Mouse (Mus musculus) gastrocnemius, adult 8-10 months (tissue): ENCODE measurements at regions not wholly inside any gene's neighbourhood (a gene's known extent, or its start where the extent isn't known, plus 50 kb on each side); places are given as distances from the start of the nearest gene placed in this dataset.
"Not testable (repeated sequence)": the region's sequence is repeated elsewhere in the genome, so short reads cannot be mapped to it uniquely, and the experiment has no call there.

Source experiments
- DNase-seq, 2 experiments: peaks; one replicate each; pipeline ENCODE4 v3.0.0; 2022; ENCODE audit warnings: low spot score in 2 of 2

DNA sequence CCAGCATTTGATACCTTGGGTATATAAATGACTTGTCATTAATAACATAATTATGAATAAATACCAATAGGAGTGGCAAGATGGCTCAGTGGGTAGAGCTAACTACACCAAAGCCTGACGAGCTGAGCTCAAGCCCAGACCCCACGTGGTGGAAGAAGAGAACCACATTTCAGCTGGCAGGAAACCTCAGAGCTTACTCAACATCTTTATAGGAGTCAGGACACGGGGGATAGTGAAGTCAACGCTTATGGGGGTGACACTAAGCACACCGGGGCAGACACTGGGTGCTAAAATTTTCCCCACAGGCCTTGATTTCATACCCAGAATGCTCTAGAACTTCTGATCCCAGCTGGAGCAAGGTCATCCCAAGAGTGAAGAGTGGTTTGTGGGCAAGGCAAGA is 259.3 kb downstream of the Setd4 start:
- no peak for DNase-seq

DNA sequence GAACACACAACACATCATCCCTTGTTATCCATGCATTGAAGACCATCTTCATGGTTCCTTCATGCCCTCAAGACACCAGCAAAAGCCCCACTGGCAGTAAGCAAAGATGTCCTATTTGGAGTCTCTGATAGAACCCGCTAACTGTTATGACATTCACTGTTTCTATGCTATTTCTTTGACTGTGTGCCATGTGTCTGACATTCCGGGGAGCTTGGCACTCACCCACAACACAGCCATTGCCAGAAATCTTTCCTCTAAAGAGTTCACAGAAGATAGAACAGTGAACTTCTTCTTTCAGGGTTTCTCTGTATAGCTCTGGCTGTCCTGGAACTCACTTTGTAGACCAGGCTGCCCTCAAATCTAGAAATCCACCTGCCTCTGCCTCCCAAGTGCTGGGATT is 261.2 kb downstream of the Setd4 start:
- DNase-seq: no peak

- DNase-seq: no peak
Observed at GRCm38 (mm10) chr16:93341791-93342190, 262.1 kb downstream of the Setd4 start.

- no peak for DNase-seq
Observed at GRCm38 (mm10) chr16:93338806-93339205, 265.1 kb downstream of the Setd4 start.

DNA sequence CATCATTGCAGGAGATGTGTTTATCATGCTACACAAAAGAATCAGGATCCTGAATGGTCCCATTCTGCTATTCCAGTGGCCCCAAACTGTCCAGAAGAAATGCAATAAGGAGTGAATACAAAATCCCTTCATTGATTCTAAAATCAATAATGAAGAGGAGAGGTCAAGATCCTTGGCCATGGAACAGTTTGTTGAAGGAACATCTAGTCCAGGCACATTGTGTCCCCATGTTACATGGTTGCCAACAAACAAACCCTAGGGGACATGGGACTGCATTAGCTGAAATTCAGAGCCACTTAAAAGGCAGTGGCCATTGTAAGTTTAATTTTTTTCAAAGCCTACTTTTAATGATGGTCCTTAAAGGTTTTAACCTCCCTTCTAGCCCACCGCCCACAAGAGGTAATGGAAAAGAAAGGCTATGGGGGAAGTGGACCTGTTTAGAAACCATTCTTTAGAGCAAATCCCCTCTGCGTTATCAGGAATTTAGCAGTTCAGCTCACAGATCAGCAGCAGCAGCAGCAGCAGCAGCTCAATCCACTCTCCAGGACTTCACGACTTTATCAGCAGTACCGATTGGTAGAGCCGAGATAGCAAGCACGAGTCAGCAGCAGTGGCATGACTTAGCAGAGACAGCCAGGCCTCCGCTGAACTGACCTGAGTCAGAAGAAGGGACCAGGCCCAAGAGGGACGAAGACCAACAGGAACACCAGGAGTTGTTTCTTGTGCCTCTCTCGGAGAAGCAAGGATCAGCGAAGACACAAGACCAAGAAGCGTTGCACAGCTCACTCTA is 268.3 kb downstream of the Setd4 start:
- DNase-seq: no peak

GRCm38 (mm10) chr16:93333654-93334053 is 270.2 kb downstream of the Setd4 start:
- DNase-seq: no peak

DNA sequence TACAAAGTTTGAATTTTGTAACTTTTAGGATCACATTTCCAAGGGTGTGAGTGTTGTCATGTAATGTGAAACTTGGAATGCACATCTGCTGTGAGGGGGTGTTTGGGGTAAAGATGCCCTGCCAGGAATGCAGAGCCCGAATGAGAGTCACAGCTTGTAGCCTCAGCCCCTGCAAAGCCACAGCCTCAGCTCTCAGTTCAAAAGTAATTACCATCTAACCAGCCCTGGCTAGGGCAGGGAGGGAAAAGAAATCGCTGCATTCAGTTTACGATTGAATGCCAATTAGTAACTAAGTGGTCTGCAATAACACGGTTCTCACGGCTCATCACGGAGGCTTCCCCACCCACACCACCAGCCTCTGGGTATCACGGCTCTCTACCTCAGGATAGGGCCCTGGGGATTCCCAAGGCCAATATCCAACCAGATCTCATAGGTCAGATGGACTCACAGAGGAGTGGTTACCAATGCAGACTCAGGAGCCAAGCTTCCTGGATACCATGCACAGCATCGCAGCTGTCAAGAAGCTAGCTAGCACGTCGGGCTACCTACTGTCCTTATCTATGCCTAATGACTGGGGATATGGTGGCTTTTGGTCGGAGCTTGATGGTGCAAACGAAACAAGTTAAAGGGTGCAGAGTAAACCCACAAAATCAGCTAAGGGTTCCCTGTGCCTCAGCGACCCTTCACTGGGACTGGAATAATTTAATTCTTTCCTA is 275.0 kb downstream of the Setd4 start:
- no peak for DNase-seq

GRCm38 (mm10) chr16:93324911-93325310 is 279.0 kb downstream of the Setd4 start:
- DNase-seq: no peak

DNA sequence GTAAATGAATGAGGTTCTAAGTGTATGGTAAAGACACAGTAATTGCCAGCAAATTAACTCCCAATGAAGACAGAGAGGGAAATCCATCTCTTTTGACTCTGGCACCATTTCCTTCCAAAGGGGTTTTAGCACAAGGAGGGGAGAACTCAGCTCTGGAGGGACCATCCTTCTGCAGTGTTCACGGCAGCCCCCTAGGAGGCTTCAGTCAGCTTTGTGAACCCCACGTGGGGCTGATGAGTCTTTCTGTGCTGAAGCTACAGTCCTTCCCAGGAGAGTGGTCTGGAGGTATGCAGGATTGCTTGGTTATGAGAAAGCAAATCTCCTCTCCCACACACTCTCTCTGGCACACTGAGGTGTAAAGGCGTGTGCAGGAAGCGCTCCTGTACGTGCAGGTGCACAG is 280.7 kb downstream of the Setd4 start:
- no peak for DNase-seq

DNA sequence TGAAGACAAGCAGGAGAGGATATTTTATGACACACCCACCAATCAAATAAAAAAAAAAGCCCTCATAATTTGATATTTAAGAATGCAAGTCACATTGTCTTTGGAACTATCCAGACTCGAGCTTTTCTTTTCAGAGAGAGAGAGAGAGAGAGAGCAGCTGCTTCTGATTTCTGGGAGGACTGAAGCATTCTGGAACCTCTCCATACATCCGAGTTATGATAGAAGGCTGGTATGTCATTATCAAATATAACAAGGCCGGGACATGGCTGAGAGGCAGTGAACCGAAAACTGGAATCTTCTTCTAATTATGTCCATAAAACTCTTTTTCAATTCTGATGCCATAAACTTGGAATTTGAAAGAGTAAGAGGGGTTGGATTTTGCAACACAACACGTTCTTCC is 284.3 kb downstream of the Setd4 start:
- no peak for DNase-seq

DNA sequence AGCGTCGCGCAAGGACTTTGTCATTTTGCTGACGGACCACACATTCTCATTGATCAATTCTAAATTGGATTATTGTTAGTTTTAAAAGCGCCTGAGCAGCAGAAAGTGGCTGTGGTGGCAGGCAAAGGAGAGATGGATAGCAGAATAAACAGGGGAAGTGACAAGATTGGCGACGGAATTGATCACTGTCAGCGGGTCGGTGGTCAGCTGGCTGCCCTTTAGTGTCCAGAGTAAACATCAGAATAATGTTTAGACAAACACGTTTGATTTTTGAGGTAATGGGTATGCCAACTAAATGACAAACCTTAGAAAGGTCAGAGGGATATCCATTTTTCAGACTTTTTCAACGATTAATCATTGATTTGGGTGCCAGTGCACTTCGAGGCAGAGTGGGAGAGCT is 292.2 kb downstream of the Setd4 start:
- no peak for DNase-seq

DNA sequence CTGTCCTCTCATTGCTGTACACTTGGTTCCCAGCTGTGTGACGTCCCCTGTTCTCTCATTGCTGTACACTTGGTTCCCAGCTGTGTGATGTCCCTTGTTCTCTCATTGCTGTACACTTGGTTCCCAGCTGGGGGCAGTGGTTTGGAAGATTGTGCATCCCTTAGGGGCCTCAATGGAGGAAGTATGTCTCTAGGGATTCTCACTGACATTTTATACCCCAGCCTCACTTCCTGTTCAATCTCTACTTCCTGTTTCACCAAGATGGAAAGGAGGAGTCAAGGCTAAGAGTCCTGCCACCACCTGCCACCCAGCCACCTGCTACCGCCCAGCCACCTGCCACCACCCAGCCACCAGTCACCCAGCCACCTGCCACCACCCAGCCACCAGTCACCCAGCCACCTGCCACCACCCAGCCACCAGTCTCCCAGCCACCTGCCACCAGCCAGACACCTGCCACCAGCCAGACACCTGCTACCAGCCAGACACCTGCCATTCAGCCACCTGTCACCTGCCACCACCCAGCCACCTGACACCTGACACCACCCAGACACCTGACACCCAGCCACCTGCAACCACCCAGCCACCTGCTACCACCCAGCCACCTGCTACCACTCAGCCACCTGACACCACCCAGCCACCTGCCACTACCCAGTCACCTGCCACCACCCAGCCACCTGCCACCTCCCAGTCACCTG is 295.1 kb downstream of the Setd4 start:
- DNase-seq: no peak

DNA sequence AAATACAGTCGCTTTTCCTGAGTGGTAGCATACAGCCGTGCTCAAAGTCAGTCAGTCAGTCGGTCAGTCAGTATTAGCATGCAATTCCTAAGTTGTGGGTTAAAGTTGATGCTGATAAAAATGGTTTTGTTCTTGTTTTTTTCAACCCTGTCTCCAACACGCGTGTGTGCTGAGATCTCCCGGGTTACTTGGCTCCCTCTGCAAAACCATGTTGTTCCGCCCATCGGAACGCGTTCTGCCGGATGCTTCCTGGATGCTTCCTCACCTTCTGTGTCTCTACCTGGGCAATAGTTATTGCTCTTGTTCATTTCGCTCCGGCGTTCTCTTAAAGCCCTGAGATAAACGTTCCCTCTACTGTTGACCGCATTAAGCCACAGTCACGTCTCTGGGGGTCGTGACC is 296.9 kb downstream of the Setd4 start:
- no peak for DNase-seq

DNA sequence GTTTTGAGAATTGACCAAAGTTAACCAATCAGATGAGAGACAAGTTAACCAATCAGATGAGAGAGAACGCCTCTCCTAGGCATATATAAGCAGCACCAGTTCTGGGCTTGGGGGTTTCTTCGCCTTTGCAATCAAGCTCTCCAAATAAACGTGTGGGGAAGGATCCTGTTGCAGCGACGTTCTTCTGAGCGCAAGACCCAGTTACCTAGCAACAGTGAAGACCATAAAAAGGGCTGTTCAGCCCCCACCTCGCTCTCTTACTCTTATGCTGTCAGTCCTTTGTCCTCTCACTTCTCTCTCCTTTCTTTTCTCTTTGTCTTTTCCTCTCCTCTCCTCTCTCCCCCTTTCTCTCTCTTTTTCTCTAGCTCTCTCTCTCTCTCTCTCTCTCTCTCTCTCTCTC is 297.7 kb downstream of the Setd4 start:
- DNase-seq: not testable (repeated sequence)

- no peak for DNase-seq
Observed at GRCm38 (mm10) chr16:93294430-93294829, 309.4 kb downstream of the Setd4 start.

DNA sequence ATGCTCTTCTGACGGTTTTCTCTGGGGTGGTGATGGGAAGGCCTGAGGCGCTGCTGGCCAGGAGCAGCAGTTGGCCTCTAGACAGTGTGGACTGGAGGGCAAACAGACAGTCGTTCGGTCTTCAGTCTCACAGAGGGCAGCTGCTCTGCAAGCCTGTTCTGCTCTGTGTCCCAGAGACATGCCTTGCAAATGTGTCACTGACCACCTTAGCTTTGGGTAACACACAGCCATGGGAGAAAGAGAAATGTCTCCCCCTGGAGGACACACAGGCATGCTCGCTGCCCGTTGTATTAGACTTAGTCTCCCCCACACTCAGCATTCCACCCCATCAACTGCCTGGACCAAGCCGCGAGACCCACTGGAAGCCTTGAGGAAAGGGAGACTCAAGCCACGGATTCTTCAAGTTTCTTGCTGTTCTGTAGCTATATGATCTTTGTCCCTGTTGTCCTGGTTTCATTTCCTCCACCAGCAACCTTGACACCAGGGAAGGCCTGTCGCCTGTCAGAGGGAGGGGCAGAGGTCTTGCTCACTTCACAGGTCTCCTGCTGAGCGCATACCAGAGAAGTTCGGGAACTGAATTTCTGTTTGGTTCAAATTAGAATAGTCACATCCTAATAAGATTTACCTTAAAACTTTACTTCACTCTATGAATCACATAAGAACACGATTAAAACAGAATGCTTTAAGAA is 310.8 kb downstream of the Setd4 start:
- peak; percentile 36 to 38 for DNase-seq

- DNase-seq: no peak
Observed at GRCm38 (mm10) chr16:93292181-93292834, 311.6 kb downstream of the Setd4 start.

- no peak for DNase-seq
Observed at GRCm38 (mm10) chr16:93288036-93288435, 315.8 kb downstream of the Setd4 start.

GRCm38 (mm10) chr16:93287520-93287919 is 316.3 kb downstream of the Setd4 start:
- no peak for DNase-seq

DNA sequence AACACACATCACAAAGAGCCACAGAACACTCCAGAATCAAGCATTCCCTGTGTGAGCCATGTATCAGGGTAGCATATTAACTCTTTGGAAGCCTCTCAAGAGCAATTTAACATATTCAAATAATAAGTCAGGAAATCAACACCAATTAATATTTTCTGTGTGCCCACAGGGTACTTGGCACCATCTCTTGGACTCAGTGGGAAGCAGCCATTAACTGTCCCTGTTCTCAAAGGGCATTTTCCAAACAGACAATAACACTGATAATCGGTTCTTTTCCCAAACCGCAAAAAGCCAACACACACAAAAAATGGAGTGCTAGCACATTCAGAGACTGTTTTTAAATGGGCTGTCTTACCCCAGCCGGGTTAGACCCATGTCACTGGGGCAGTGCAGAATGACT is 317.0 kb downstream of the Setd4 start:
- DNase-seq: no peak

- no peak for DNase-seq
Observed at GRCm38 (mm10) chr16:93285191-93285590, 318.7 kb downstream of the Setd4 start.
